Mouse (Mus musculus) E14TG2a.4 (cell line): ENCODE measurements at regions not wholly inside any gene's neighbourhood (a gene's known extent, or its start where the extent isn't known, plus 50 kb on each side); places are given as distances from the start of the nearest gene placed in this dataset.
A peak's percentile ranks its signal among the peaks of the same experiment; 100 is the strongest.

Source experiments
- H3K27me3 ChIP-seq: 2 replicates; pipeline ENCODE4 v1.6.1; 2014; ENCODE audit warnings: low read length, control low read depth; ENCODE audit not compliant: insufficient read depth
- H3K36me3 ChIP-seq: 2 replicates; pipeline ENCODE4 v1.6.1; 2014; ENCODE audit warnings: low read length, control low read depth; ENCODE audit not compliant: insufficient read depth
- H3K4me1 ChIP-seq: replicated peaks from 2 replicates; pipeline ENCODE4 v1.6.1; 2014; ENCODE audit warnings: low read depth, low read length, control low read depth
- H3K4me3 ChIP-seq: replicated peaks from 2 replicates; pipeline ENCODE4 v1.5.1; 2014; ENCODE audit warnings: mild to moderate bottlenecking, low read length
- H3K9me3 ChIP-seq: 2 replicates; pipeline ENCODE4 v1.6.1; 2014; ENCODE audit warnings: low read length, control low read depth
- CTCF ChIP-seq: conservative IDR thresholded peaks from 2 replicates; pipeline ENCODE4 v1.5.1; 2014; ENCODE audit warnings: low read length
- NANOG ChIP-seq: IDR thresholded peaks from 2 replicates; pipeline ENCODE4 v1.6.1; 2014; ENCODE audit warnings: borderline replicate concordance, low read length, mixed read lengths
- POU5F1 ChIP-seq: IDR thresholded peaks from 2 replicates; pipeline ENCODE4 v1.6.1; 2014; ENCODE audit warnings: low read length, borderline replicate concordance

GRCm38 (mm10) chr15:59152786-59153388 is 263.8 kb downstream of the Gm49356 start:
- Histone ChIP-seq H3K9me3 (no peaks in the 10 kb centered on the region), H3K4me3 (no peak overlapping the region), H3K4me1 (peaks cover 36% of the 10 kb centered on the region), H3K27me3 (peaks cover 19% of the 10 kb centered on the region), H3K36me3 (no peaks in the 10 kb centered on the region)
- no peak for TF ChIP-seq NANOG
- no peak for TF ChIP-seq POU5F1
- TF ChIP-seq CTCF = no peak

- TF ChIP-seq POU5F1 (no peak), NANOG (no peak), CTCF (no peak)
- Histone ChIP-seq H3K36me3 (no peaks in the 10 kb centered on the region), H3K4me1 (peaks cover 35% of the 10 kb centered on the region), H3K27me3 (peaks cover 23% of the 10 kb centered on the region), H3K9me3 (no peaks in the 10 kb centered on the region), H3K4me3 (no peak overlapping the region)
Observed at GRCm38 (mm10) chr15:59153416-59154250, 264.5 kb downstream of the Gm49356 start.

- Histone ChIP-seq H3K27me3 (peaks cover 31% of the 10 kb centered on the region), H3K36me3 (no peaks in the 10 kb centered on the region), H3K4me1 (peaks cover 35% of the 10 kb centered on the region), H3K9me3 (no peaks in the 10 kb centered on the region), H3K4me3 (0 out of 2 replicates have a peak overlapping the region, but pooled peaks have one; percentile 20)
- TF ChIP-seq CTCF = no peak
- TF ChIP-seq POU5F1 = no peak
- no peak for TF ChIP-seq NANOG
Observed at GRCm38 (mm10) chr15:59154407-59155288, 265.6 kb downstream of the Gm49356 start.

- no peaks in the 10 kb centered on the region for H3K36me3 ChIP-seq
- no peak for TF ChIP-seq NANOG
- no peak for TF ChIP-seq POU5F1
- TF ChIP-seq CTCF = no peak
- H3K4me3 ChIP-seq = 0 out of 2 replicates have a peak overlapping the region, but pooled peaks have one; percentile 20
- peaks cover 36% of the 10 kb centered on the region for H3K27me3 ChIP-seq
- no peaks in the 10 kb centered on the region for H3K9me3 ChIP-seq
- peaks cover 35% of the 10 kb centered on the region for H3K4me1 ChIP-seq
Observed at GRCm38 (mm10) chr15:59155289-59155623, 266.2 kb downstream of the Gm49356 start.

- Histone ChIP-seq H3K36me3 (no peaks in the 10 kb centered on the region), H3K27me3 (peaks cover 38% of the 10 kb centered on the region), H3K4me1 (peaks cover 35% of the 10 kb centered on the region), H3K4me3 (no peak overlapping the region), H3K9me3 (no peaks in the 10 kb centered on the region)
- TF ChIP-seq CTCF (no peak), POU5F1 (no peak), NANOG (no peak)
Observed at GRCm38 (mm10) chr15:59156328-59156727, 267.2 kb downstream of the Gm49356 start.

- H3K4me1 ChIP-seq = peaks cover 19% of the 10 kb centered on the region
- peaks cover 38% of the 10 kb centered on the region for H3K27me3 ChIP-seq
- TF ChIP-seq NANOG = no peak
- no peak for TF ChIP-seq CTCF
- TF ChIP-seq POU5F1 = no peak
Observed at GRCm38 (mm10) chr15:59158760-59159159, 269.7 kb downstream of the Gm49356 start.

GRCm38 (mm10) chr15:59160931-59161920 is 272.1 kb downstream of the Gm49356 start:
- no peaks in the 10 kb centered on the region for H3K4me1 ChIP-seq
- TF ChIP-seq NANOG = no peak
- no peak for TF ChIP-seq CTCF
- TF ChIP-seq POU5F1 = no peak
- H3K4me3 ChIP-seq = no peak overlapping the region
- H3K9me3 ChIP-seq = no peaks in the 10 kb centered on the region
- peaks cover 30% of the 10 kb centered on the region for H3K27me3 ChIP-seq
- no peaks in the 10 kb centered on the region for H3K36me3 ChIP-seq

More at GRCm38 (mm10) chr15:59158760-59159159, 269.7 kb downstream of the Gm49356 start:
- Histone ChIP-seq H3K36me3 (no peaks in the 10 kb centered on the region), H3K9me3 (no peaks in the 10 kb centered on the region), H3K4me3 (no peak overlapping the region)
